Mouse (Mus musculus) cerebellum, adult 2 months (tissue): Measurements from ENCODE around the gene Rab17.

Experiments used
- CTCF ChIP-seq: fragments of 200-500 bp; IDR thresholded peaks from 2 replicates; pipeline ENCODE4 v1.5.1; 2011; ENCODE audit warnings: low read depth, mild to moderate bottlenecking, control low read depth, low read length, moderate library complexity, borderline replicate concordance; ENCODE audit not compliant: insufficient read depth
- POLR2A ChIP-seq: fragments of 200-500 bp; IDR thresholded peaks from 2 replicates; pipeline ENCODE4 v1.6.1; 2011; ENCODE audit warnings: low read length, control low read depth, borderline replicate concordance; ENCODE audit not compliant: insufficient read depth

DNA sequence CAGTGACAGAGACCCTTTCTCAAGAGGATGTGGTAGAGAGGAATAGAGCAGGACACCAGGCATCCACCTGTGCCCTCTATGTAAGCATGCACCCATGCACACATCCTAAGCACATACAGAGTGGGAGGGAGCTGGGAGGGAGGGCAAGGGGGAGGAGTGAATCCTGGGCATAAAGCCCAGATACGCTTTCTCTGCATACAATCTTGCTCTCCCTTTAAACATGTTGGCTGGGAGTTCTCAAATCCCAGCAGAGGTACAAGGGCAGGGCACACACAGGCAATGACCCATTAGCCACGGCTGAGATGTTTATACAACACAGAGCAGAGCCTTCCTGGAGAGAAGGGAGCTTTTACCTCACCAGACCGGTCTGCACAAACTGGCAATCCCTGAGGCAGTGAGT lies 6.5 kb downstream of the Rab17 start:
- TF ChIP-seq POLR2A (no peak), CTCF (no peak)
